Mouse (Mus musculus) embryonic fibroblast, embryonic 13.5 days (primary cell): ENCODE data around the gene Ppp1r1b. TPM values are rescaled to one million over a fixed set of nuclear protein-coding genes. Genes with fewer than 3 reads are reported as not detected.

Source experiments
- H3K27ac ChIP-seq: 2 replicates; pipeline ENCODE4 v1.5.1; 2012; ENCODE audit warnings: low read length, control low read depth, inconsistent platforms; ENCODE audit not compliant: insufficient read depth
- H3K4me1 ChIP-seq: 2 replicates; pipeline ENCODE4 v1.6.1; 2011; ENCODE audit warnings: low read length; ENCODE audit not compliant: control insufficient read depth, insufficient read depth
- H3K4me3 ChIP-seq: 2 replicates; pipeline ENCODE4 v1.5.1; 2011; ENCODE audit warnings: mild to moderate bottlenecking, control low read depth, low read length; ENCODE audit not compliant: insufficient read depth
- CTCF ChIP-seq: IDR thresholded peaks from 2 replicates; pipeline ENCODE4 v1.5.1; 2011; ENCODE audit warnings: mild to moderate bottlenecking, control low read depth, low read length, moderate library complexity, borderline replicate concordance; ENCODE audit not compliant: insufficient read depth
- POLR2A ChIP-seq: IDR thresholded peaks from 2 replicates; pipeline ENCODE4 v1.6.1; 2011; ENCODE audit warnings: low read depth, mild to moderate bottlenecking, control low read depth, low read length, moderate library complexity
- polyA plus RNA-seq: library from polyadenylated mRNA; stranded (reverse); fragments of >200 nt; gene quantifications from 2 replicates; pipeline ENCODE4 v1.2.4, GENCODE M21; 2011; ENCODE audit warnings: low read depth; ENCODE audit not compliant: missing spikeins, insufficient read length

Gene Ppp1r1b
- polyA plus RNA-seq, 1 experiment = not detected

GRCm38 (mm10) chr11:98390141-98390540, 41.9 kb downstream of the Ppp1r1b start:
- Histone ChIP-seq H3K27ac (no peak overlapping the region), H3K4me1 (no peaks in the 10 kb centered on the region), H3K4me3 (no peak overlapping the region)
- no peak for TF ChIP-seq POLR2A
- no peak for TF ChIP-seq CTCF

GRCm38 (mm10) chr11:98392034-98392433, 43.8 kb downstream of the Ppp1r1b start:
- no peak overlapping the region for H3K4me3 ChIP-seq
- TF ChIP-seq CTCF (no peak), POLR2A (no peak)
- H3K4me1 ChIP-seq = no peaks in the 10 kb centered on the region
- H3K27ac ChIP-seq = no peak overlapping the region

- Histone ChIP-seq H3K27ac (no peak overlapping the region), H3K4me1 (no peaks in the 10 kb centered on the region), H3K4me3 (no peak overlapping the region)
- no peak for TF ChIP-seq CTCF
- no peak for TF ChIP-seq POLR2A
These were observed 44.4 kb downstream of the Ppp1r1b start for GRCm38 (mm10) chr11:98392645-98393044.

- no peak overlapping the region for H3K4me3 ChIP-seq
- no peak overlapping the region for H3K27ac ChIP-seq
- no peaks in the 10 kb centered on the region for H3K4me1 ChIP-seq
- TF ChIP-seq CTCF = no peak
- no peak for TF ChIP-seq POLR2A
These were observed 45.1 kb downstream of the Ppp1r1b start for GRCm38 (mm10) chr11:98393317-98393716.

- Histone ChIP-seq H3K27ac (no peak overlapping the region), H3K4me3 (no peak overlapping the region), H3K4me1 (no peaks in the 10 kb centered on the region)
- no peak for TF ChIP-seq CTCF
- TF ChIP-seq POLR2A = no peak
These were observed 46.1 kb downstream of the Ppp1r1b start for GRCm38 (mm10) chr11:98394301-98394700.

GRCm38 (mm10) chr11:98395041-98395440, 46.8 kb downstream of the Ppp1r1b start:
- no peak for TF ChIP-seq CTCF
- no peak for TF ChIP-seq POLR2A
- no peaks in the 10 kb centered on the region for H3K4me1 ChIP-seq
- H3K27ac ChIP-seq = no peak overlapping the region
- no peak overlapping the region for H3K4me3 ChIP-seq

GRCm38 (mm10) chr11:98397946-98398345, 49.7 kb downstream of the Ppp1r1b start:
- no peak overlapping the region for H3K27ac ChIP-seq
- 0 out of 2 replicates have a peak, but pooled peaks cover 2% of the 10 kb centered on the region for H3K4me1 ChIP-seq
- no peak overlapping the region for H3K4me3 ChIP-seq
- TF ChIP-seq POLR2A (no peak), CTCF (no peak)

GRCm38 (mm10) chr11:98400161-98400726, 52.0 kb downstream of the Ppp1r1b start, which contains the start of gene Pgap3:
Pgap3 (minus strand) TSS chr11:98400490.
- H3K4me1 ChIP-seq = 0 out of 2 replicates have a peak, but pooled peaks cover 2% of the 10 kb centered on the region
- H3K4me3 ChIP-seq = peak within 1 kb of the TSS; percentile 90
- TF ChIP-seq CTCF (no peak), POLR2A (peak; percentile 50)

GRCm38 (mm10) chr11:98400816-98401215, 52.6 kb downstream of the Ppp1r1b start:
- Histone ChIP-seq H3K27ac (0 out of 2 replicates have a peak overlapping the region, but pooled peaks have one; percentile 96), H3K4me3 (peak overlapping the region; percentile 90), H3K4me1 (0 out of 2 replicates have a peak, but pooled peaks cover 2% of the 10 kb centered on the region)
- TF ChIP-seq CTCF = no peak
- no peak for TF ChIP-seq POLR2A

More at GRCm38 (mm10) chr11:98400161-98400726, 52.0 kb downstream of the Ppp1r1b start, which contains the start of gene Pgap3:
- peak within 1 kb of the TSS; percentile 96 for H3K27ac ChIP-seq

GRCm38 (mm10) chr11:98406621-98407020, 58.4 kb downstream of the Ppp1r1b start:
- TF ChIP-seq CTCF (no peak), POLR2A (no peak)
- Histone ChIP-seq H3K4me3 (no peak overlapping the region), H3K4me1 (no peaks in the 10 kb centered on the region), H3K27ac (no peak overlapping the region)

Other genes with a start within 250 kb of the Ppp1r1b start
- gene Fbxl20, start 198.0 kb upstream of the Ppp1r1b start, polyA plus RNA-seq = 30.3 and 34.0 TPM in 2 replicates
- 52.2 and 59.7 TPM in 2 replicates for gene Med1, start 155.1 kb upstream of the Ppp1r1b start, polyA plus RNA-seq
- gene Cdk12, start 145.3 kb upstream of the Ppp1r1b start, polyA plus RNA-seq = 41.8 and 42.0 TPM in 2 replicates
- gene Neurod2, start 18.8 kb upstream of the Ppp1r1b start, polyA plus RNA-seq = not detected in 2 replicates
- 14.9 and 18.5 TPM in 2 replicates for gene Stard3, start 10.0 kb downstream of the Ppp1r1b start, polyA plus RNA-seq
- not detected in 2 replicates for gene Tcap, start 35.4 kb downstream of the Ppp1r1b start, polyA plus RNA-seq
- gene Pnmt, start 38.0 kb downstream of the Ppp1r1b start, polyA plus RNA-seq = not detected in 2 replicates
- 3.6 and 4.1 TPM in 2 replicates for gene Pgap3, start 52.1 kb downstream of the Ppp1r1b start, polyA plus RNA-seq
- 15.3 and 17.8 TPM in 2 replicates for gene Erbb2, start 64.1 kb downstream of the Ppp1r1b start, polyA plus RNA-seq
- 47.2 and 54.3 TPM in 2 replicates for gene Mien1, start 90.6 kb downstream of the Ppp1r1b start, polyA plus RNA-seq
- not detected in 2 replicates for gene Grb7, start 98.0 kb downstream of the Ppp1r1b start, polyA plus RNA-seq
- gene Ikzf3, start 197.6 kb downstream of the Ppp1r1b start, polyA plus RNA-seq = not detected in 2 replicates
- not detected in 2 replicates for gene Zpbp2, start 202.7 kb downstream of the Ppp1r1b start, polyA plus RNA-seq
- 47.7 and 51.9 TPM in 2 replicates for gene Ormdl3, start 239.0 kb downstream of the Ppp1r1b start, polyA plus RNA-seq
- gene Lrrc3c, start 249.9 kb downstream of the Ppp1r1b start, polyA plus RNA-seq = not detected in 2 replicates